17 mouse cellular contexts compared by ENCODE assay signal in the genomic region with DNA sequence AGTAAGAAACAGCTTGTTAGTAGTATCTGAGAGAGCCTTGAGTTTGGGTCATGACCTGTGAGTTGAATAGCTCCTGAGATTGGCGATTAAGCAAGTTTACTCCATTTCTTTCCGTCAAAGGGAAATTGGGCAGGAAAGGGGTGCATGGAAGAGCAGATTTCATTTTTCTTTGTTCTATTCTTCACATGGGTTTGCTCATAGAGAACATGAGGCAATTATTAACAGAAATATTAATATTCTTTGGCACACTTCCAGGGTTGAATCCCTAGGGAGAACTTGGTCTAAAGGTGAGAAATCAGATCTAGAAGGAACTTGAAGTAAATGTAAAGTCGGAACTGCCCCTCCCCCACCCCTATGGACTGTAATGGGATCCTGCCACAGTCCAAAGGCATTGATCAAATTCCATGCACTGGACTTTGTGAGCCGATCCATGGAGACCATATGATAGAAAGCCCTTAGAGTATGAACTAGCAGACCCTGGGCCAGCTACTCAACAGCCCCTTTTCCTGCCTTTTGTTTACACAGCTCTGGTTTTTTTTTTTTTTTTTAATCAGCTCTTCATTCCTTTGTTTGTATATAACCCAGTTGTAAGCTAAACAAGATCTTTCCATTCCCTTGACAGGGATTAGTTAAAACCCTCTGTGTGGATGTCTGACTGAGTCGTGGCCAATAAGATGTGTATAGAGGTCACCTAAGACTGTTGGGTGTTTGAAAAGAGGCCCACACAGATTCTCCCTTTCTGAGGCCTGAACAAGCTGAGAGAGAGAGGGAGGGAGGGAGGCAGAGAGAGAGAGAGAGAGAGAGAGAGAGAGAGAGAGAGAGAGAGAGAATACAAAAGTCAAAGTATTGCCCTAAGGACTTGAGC. TPM values are rescaled to one million over a fixed set of nuclear protein-coding genes. Genes with fewer than 3 reads are reported as not detected.
DNase-seq lines count a peak whose midpoint lies in the region; ATAC-seq and TF ChIP-seq lines count a peak whose summit lies in the region.
"Had no signal": no experiment of that assay in that cellular context is flagged by ENCODE, and none has a peak within 500 bp of the region (broad histone marks: within the 10 kb centered on the region; RNA-seq: fewer than 3 reads in every experiment).

No protein-coding gene starts in this region.

- no peak for DNase-seq in kidney, adult 2 months
- DNase-seq in kidney, postnatal 36 days, result no peak
- DNase-seq in lung, postnatal 25 days (ENCODE audit: low spot score), result no peak
- no peak for DNase-seq in gastrocnemius, adult 8-10 months (ENCODE audit: low spot score in 2 of 2)
- no peak for DNase-seq in adrenal gland, postnatal 14 days
- DNase-seq: cerebellum, adult 11-12 months; gastrocnemius, postnatal 10 days; left cerebral cortex, postnatal 4 days; lung, postnatal 14 days; thymus, postnatal 4 days had no signal

- peak; percentile 78 for ATAC-seq in lung, embryonic 16.5 days (ENCODE audit: low read depth)
- no peak for ATAC-seq in embryonic facial prominence, embryonic 12.5 days (ENCODE audit: insufficient number of reproducible peaks, insufficient read depth, low FRiP score, low TSS enrichment)
- peak; percentile 77 for ATAC-seq in stomach, embryonic 14.5 days (ENCODE audit: insufficient number of reproducible peaks, insufficient read depth, low FRiP score, low read depth)

- no peak for TF ChIP-seq CTCF in kidney, adult 2 months (conservative IDR thresholded peaks at IDR 0.05; ENCODE audit: insufficient read depth, insufficient read length, low read depth, low read length)

- H3K4me1 ChIP-seq in kidney, adult 2 months (ENCODE audit: control insufficient read depth, insufficient read depth, low read length), result peaks cover 7% of the 10 kb centered on the region; the same call in 1 of the 2 replicates
- peaks cover 19% of the 10 kb centered on the region for H3K4me1 ChIP-seq in lung, embryonic 16.5 days (replicated peaks; ENCODE audit: control insufficient read depth, insufficient read depth, low read length)
- peaks cover 7% of the 10 kb centered on the region; the same call in 1 of the 2 replicates for H3K4me1 ChIP-seq in embryonic facial prominence, embryonic 12.5 days
- H3K4me1 ChIP-seq in stomach, embryonic 14.5 days (ENCODE audit: control insufficient read depth, insufficient read depth, low read length), result peaks cover 6% of the 10 kb centered on the region; the same call in 1 of the 2 replicates

- H3K9ac ChIP-seq in lung, embryonic 16.5 days (ENCODE audit: low read length), result no peak overlapping the region
- H3K9ac ChIP-seq in embryonic facial prominence, embryonic 12.5 days, result no peak overlapping the region
- no peak overlapping the region for H3K9ac ChIP-seq in stomach, embryonic 14.5 days (replicated peaks; ENCODE audit: low read depth, low read length)
- H3K9ac ChIP-seq: forebrain, embryonic 12.5 days; heart, embryonic 12.5 days had no signal

- H3K9me3 ChIP-seq in lung, embryonic 16.5 days (ENCODE audit: control insufficient read depth, low read length), result no peaks in the 10 kb centered on the region
- no peaks in the 10 kb centered on the region for H3K9me3 ChIP-seq in embryonic facial prominence, embryonic 12.5 days
- H3K9me3 ChIP-seq in stomach, embryonic 14.5 days (ENCODE audit: control insufficient read depth, low read depth, low read length), result no peaks in the 10 kb centered on the region
- H3K9me3 ChIP-seq: forebrain, embryonic 12.5 days; heart, embryonic 12.5 days had no signal

- no peak overlapping the region for H3K4me3 ChIP-seq in kidney, adult 2 months (ENCODE audit: insufficient read depth, low read depth, low read length)
- no peak overlapping the region for H3K4me3 ChIP-seq in lung, embryonic 16.5 days (ENCODE audit: low read length)
- no peak overlapping the region for H3K4me3 ChIP-seq in embryonic facial prominence, embryonic 12.5 days
- no peak overlapping the region for H3K4me3 ChIP-seq in stomach, embryonic 14.5 days (ENCODE audit: low read depth, low read length)
- H3K4me3 ChIP-seq: forebrain, embryonic 12.5 days; heart, embryonic 12.5 days had no signal

- no peaks in the 10 kb centered on the region for H3K27me3 ChIP-seq in kidney, adult 2 months (replicated peaks; ENCODE audit: control insufficient read depth, insufficient read depth, low read length)
- no peaks in the 10 kb centered on the region for H3K27me3 ChIP-seq in lung, embryonic 16.5 days (ENCODE audit: control insufficient read depth, insufficient read depth, low read depth, low read length)
- H3K27me3 ChIP-seq in embryonic facial prominence, embryonic 12.5 days, result no peaks in the 10 kb centered on the region
- H3K27me3 ChIP-seq in stomach, embryonic 14.5 days (ENCODE audit: control insufficient read depth, insufficient read depth, low read length), result no peaks in the 10 kb centered on the region
- H3K27me3 ChIP-seq: forebrain, embryonic 12.5 days; heart, embryonic 12.5 days had no signal

- peak overlapping the region; percentile 60; the same call in 1 of the 2 replicates for H3K27ac ChIP-seq in kidney, adult 2 months (ENCODE audit: insufficient read depth, low read depth, low read length)
- H3K27ac ChIP-seq in lung, embryonic 16.5 days (ENCODE audit: low read length), result peak overlapping the region; percentile 74
- H3K27ac ChIP-seq in embryonic facial prominence, embryonic 12.5 days, result peak overlapping the region; percentile 50; the same call in 1 of the 2 replicates
- H3K27ac ChIP-seq in stomach, embryonic 14.5 days (ENCODE audit: low read length), result peak overlapping the region; percentile 62; the same call in 1 of the 2 replicates
- H3K27ac ChIP-seq: forebrain, embryonic 12.5 days had no signal

- H3K36me3 ChIP-seq in kidney, adult 2 months (ENCODE audit: control insufficient read depth, insufficient read depth, low read length), result no peaks in the 10 kb centered on the region
- H3K36me3 ChIP-seq in lung, embryonic 16.5 days (ENCODE audit: control insufficient read depth, insufficient read depth, low read length), result no peaks in the 10 kb centered on the region
- no peaks in the 10 kb centered on the region for H3K36me3 ChIP-seq in embryonic facial prominence, embryonic 12.5 days
- no peaks in the 10 kb centered on the region for H3K36me3 ChIP-seq in stomach, embryonic 14.5 days (ENCODE audit: control insufficient read depth, insufficient read depth, low read length)
- H3K36me3 ChIP-seq: forebrain, embryonic 12.5 days; G1E; heart, embryonic 12.5 days had no signal

- H3K4me2 ChIP-seq in lung, embryonic 16.5 days (ENCODE audit: low read depth, low read length), result no peak overlapping the region
- no peak overlapping the region for H3K4me2 ChIP-seq in embryonic facial prominence, embryonic 12.5 days (replicated peaks)
- H3K4me2 ChIP-seq in stomach, embryonic 14.5 days (replicated peaks; ENCODE audit: low read depth, low read length), result no peak overlapping the region
- H3K4me2 ChIP-seq: forebrain, embryonic 12.5 days; heart, embryonic 12.5 days had no signal

- TF ChIP-seq POLR2A in kidney, adult 2 months (IDR thresholded peaks at IDR 0.05; ENCODE audit: low read depth, low read length), result no peak

- 38% methylated on average over 5 of the region's 5 CpGs for WGBS in kidney, adult 2 months
- 11% methylated on average over 5 of the region's 5 CpGs for WGBS in lung, embryonic 16.5 days
- 26% methylated on average over 5 of the region's 5 CpGs for WGBS in embryonic facial prominence, embryonic 12.5 days
- WGBS in stomach, embryonic 14.5 days, result 15% methylated on average over 5 of the region's 5 CpGs

RNA-seq across cellular contexts. Expression of a gene that starts 22.3 kb away (rescaled TPM):
- 6.1 and 7.0 TPM in 2 replicates for polyA plus RNA-seq in kidney, adult 2 months (2012; rRNA removed)
- 18.2 and 23.7 TPM in 2 replicates for polyA plus RNA-seq in lung, embryonic 16.5 days (2015; fragmentation: Nextera tagmentation; extraction: Ambion mirVana)
- polyA plus RNA-seq in embryonic facial prominence, embryonic 12.5 days (2016; fragmentation: Nextera tagmentation; extraction: Ambion mirVana), result 19.6 and 20.1 TPM in 2 replicates
- polyA plus RNA-seq in stomach, embryonic 14.5 days (2014; fragmentation: Nextera tagmentation; extraction: Ambion mirVana), result 57.9 and 64.2 TPM in 2 replicates
- 1 to 10 TPM in 3 of 4 experiments, under 1 TPM in 1; 0.48 to 2.3 (median 1.7) TPM for total RNA-seq in gastrocnemius, adult 8-10 months (2022)
- 5.9 and 6.4 TPM in 2 replicates for total RNA-seq in adrenal gland, postnatal 14 days (2021)
- total RNA-seq: hematopoietic stem cell, adult 5-6 weeks had no signal
